Mouse (Mus musculus) midbrain, embryonic 11.5 days (tissue): Measurements from ENCODE around the gene 1700018G05Rik. TPM values are rescaled to one million over a fixed set of nuclear protein-coding genes. Genes with fewer than 3 reads are reported as not detected.

Experiments
- ATAC-seq: fragments of 200-750 bp; cut with Nextera tagmentation; 2 replicates; pipeline ENCODE4 v1.8.0; 2017; ENCODE audit warnings: moderate TSS enrichment, moderate library complexity; ENCODE audit not compliant: low FRiP score
- DNase-seq: peaks from one replicate; pipeline ENCODE4 v3.0.0; 2015; ENCODE audit warnings: low spot score; ENCODE audit errors: missing footprints
- H3K27ac ChIP-seq: fragments of 300-500 bp; sonication (generic); 2 replicates; pipeline ENCODE4 v1.5.1; 2014; ENCODE audit warnings: low read depth, low read length
- H3K27me3 ChIP-seq: fragments of 300-500 bp; sonication (generic); 2 replicates; pipeline ENCODE4 v1.6.1; 2014; ENCODE audit warnings: mild to moderate bottlenecking, low read length, moderate library complexity, mixed read lengths; ENCODE audit not compliant: control insufficient read depth, insufficient read depth
- H3K36me3 ChIP-seq: fragments of 300-500 bp; sonication (generic); 2 replicates; pipeline ENCODE4 v1.6.1; 2014; ENCODE audit warnings: mild to moderate bottlenecking, low read length, moderate library complexity, mixed read lengths; ENCODE audit not compliant: control insufficient read depth, insufficient read depth
- H3K4me1 ChIP-seq: fragments of 300-500 bp; sonication (generic); 2 replicates; pipeline ENCODE4 v1.6.1; 2014; ENCODE audit warnings: low read length; ENCODE audit not compliant: control insufficient read depth, insufficient read depth
- H3K4me2 ChIP-seq: fragments of 300-500 bp; sonication (generic); 2 replicates; pipeline ENCODE4 v1.6.1; 2014; ENCODE audit warnings: mild to moderate bottlenecking, moderate library complexity
- H3K4me3 ChIP-seq: fragments of 300-500 bp; sonication (generic); 2 replicates; pipeline ENCODE4 v1.5.1; 2014; ENCODE audit warnings: low read depth, low read length
- H3K9ac ChIP-seq: fragments of 300-500 bp; sonication (generic); 2 replicates; pipeline ENCODE4 v1.6.1; 2014; ENCODE audit warnings: low read length
- H3K9me3 ChIP-seq: fragments of 300-500 bp; sonication (generic); 2 replicates; pipeline ENCODE4 v1.6.1; 2016; ENCODE audit warnings: low read length; ENCODE audit not compliant: control insufficient read depth
- WGBS: fragments of 180-500 bp; shearing (Covaris S2); extraction: QIAGEN DNeasy Blood & Tissue Kit; methylation state at CpG from one replicate; pipeline ENCODE4 v1.1.7; 2014; 5-methylcytosine and 5-hydroxymethylcytosine counted together
- polyA plus RNA-seq: library from polyadenylated mRNA; unstranded; fragments of >200 nt; fragmentation: Nextera tagmentation; extraction: Ambion mirVana; gene quantifications from 2 replicates; pipeline ENCODE4 v1.2.1, GENCODE M21; 2014

Gene 1700018G05Rik
- polyA plus RNA-seq, 1 experiment from 2014 or later: not detected

- Histone ChIP-seq H3K4me1 (no peaks in the 10 kb centered on the region), H3K4me2 (no peak overlapping the region), H3K27me3 (no peaks in the 10 kb centered on the region; the same call in 1 of the 2 replicates), H3K9ac (no peak overlapping the region), H3K27ac (no peak overlapping the region), H3K36me3 (no peaks in the 10 kb centered on the region), H3K4me3 (no peak overlapping the region), H3K9me3 (no peaks in the 10 kb centered on the region)
- ATAC-seq (no peak), DNase-seq (peak; percentile 84)
- 47% methylated on average over 4 of the region's 4 CpGs for WGBS
Measured at GRCm38 (mm10) chrX:102958917-102959316, 30.7 kb downstream of the 1700018G05Rik start.

GRCm38 (mm10) chrX:102960581-102960980, 32.4 kb downstream of the 1700018G05Rik start:
- Histone ChIP-seq H3K4me3 (no peak overlapping the region), H3K4me2 (no peak overlapping the region), H3K36me3 (no peaks in the 10 kb centered on the region), H3K4me1 (no peaks in the 10 kb centered on the region), H3K9ac (no peak overlapping the region), H3K9me3 (no peaks in the 10 kb centered on the region), H3K27me3 (no peaks in the 10 kb centered on the region), H3K27ac (no peak overlapping the region)
- ATAC-seq (no peak), DNase-seq (no peak)
- WGBS: 84% methylated on average over 2 of the region's 2 CpGs

Other genes with a start within 250 kb of the 1700018G05Rik start
- gene Gm3880, start 241.4 kb upstream of the 1700018G05Rik start, polyA plus RNA-seq: not detected in 2 replicates
- not detected in 2 replicates for gene Gm9112, start 220.7 kb upstream of the 1700018G05Rik start, polyA plus RNA-seq
- not detected in 2 replicates for gene Dmrtc1b, start 220.5 kb upstream of the 1700018G05Rik start, polyA plus RNA-seq
- gene Dmrtc1c1, start 125.4 kb upstream of the 1700018G05Rik start, polyA plus RNA-seq: not detected in 2 replicates
- gene Dmrtc1c2, start 73.8 kb upstream of the 1700018G05Rik start, polyA plus RNA-seq: not detected in 2 replicates
- not detected in 2 replicates for gene 1700031F05Rik, start 60.4 kb upstream of the 1700018G05Rik start, polyA plus RNA-seq
- 0.38 and 0.55 TPM in 2 replicates for gene Dmrtc1a, start 19.7 kb upstream of the 1700018G05Rik start, polyA plus RNA-seq
- not detected in 2 replicates for gene 1700011M02Rik, start 19.5 kb upstream of the 1700018G05Rik start, polyA plus RNA-seq